Mouse (Mus musculus): Measurements from ENCODE around the gene Csad. TPM values are rescaled to one million over a fixed set of nuclear protein-coding genes. Genes with fewer than 3 reads are reported as not detected.
A peak's percentile ranks its signal among the peaks of the same experiment; 100 is the strongest.

The Csad gene
- polyA plus RNA-seq, 1 experiment from 2014 or later = 28.7 TPM

DNA sequence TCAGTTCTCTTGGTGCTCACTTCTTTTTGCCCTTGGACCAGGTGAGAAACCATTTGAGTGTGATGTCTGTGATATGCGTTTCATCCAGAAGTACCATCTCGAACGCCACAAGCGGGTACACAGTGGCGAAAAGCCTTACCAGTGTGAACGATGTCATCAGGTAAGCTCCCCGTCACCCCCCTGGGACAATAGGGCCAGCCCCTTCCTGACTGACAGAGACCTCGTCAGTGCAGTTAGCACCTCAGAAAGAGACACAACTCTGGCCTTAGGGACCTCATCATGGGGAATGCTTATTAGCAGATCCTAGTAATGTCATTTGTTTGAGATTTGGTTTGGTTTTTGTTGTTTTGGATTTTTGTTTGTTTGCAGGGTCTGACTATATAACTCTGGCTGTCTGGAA lies 4.6 kb upstream of the Csad start:
- no peak overlapping the region for H3K4me3 ChIP-seq (ENCODE audit: low read depth, low read length)
- ATAC-seq (ENCODE audit: low read depth) = no peak
- H3K4me2 ChIP-seq (ENCODE audit: low read depth, low read length) = no peak overlapping the region
- no peak overlapping the region for H3K27ac ChIP-seq (ENCODE audit: low read depth, low read length)
- no peaks in the 10 kb centered on the region for H3K9me3 ChIP-seq (ENCODE audit: control insufficient read depth, low read length)
- peaks cover 42% of the 10 kb centered on the region for H3K36me3 ChIP-seq (ENCODE audit: control insufficient read depth, insufficient read depth, low read length)
- no peak overlapping the region for H3K9ac ChIP-seq (replicated peaks; ENCODE audit: low read depth, low read length)
- H3K27me3 ChIP-seq (ENCODE audit: control insufficient read depth, insufficient read depth, low read length) = no peaks in the 10 kb centered on the region
- WGBS = 90% methylated on average over 8 of the region's 8 CpGs
- H3K4me1 ChIP-seq (ENCODE audit: control insufficient read depth, insufficient read depth, low read length) = peaks cover 36% of the 10 kb centered on the region

DNA sequence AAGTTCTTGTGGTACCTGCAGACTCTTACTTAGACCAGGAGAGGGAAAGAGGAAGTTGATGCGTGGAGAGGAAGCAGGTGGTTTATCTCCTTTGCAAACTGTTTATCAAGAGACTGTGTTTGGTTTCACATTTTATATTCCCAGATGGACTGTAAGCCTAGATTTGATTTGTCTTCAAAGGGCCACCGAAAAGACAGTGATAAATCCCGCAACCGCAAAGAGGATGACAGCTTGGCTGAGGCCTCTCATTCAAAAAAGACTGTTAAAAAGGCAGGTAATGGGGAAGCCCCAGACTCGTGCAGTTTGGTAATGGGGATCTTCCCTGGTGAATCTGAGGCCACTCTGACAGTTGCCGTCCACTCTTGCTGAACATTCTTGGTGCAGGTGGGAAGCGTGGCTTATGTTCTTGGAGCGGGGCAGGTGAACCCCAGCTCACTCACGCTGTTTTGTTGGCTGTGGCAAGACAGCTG lies 3.6 kb upstream of the Csad start:
- Histone ChIP-seq H3K27ac (ENCODE audit: low read depth, low read length) (no peak overlapping the region), H3K4me2 (ENCODE audit: low read depth, low read length) (no peak overlapping the region), H3K9ac (replicated peaks; ENCODE audit: low read depth, low read length) (peak overlapping the region; percentile 16; the same call in 1 of the 2 replicates), H3K4me1 (ENCODE audit: control insufficient read depth, insufficient read depth, low read length) (peaks cover 36% of the 10 kb centered on the region), H3K9me3 (ENCODE audit: control insufficient read depth, low read length) (no peaks in the 10 kb centered on the region), H3K4me3 (ENCODE audit: low read depth, low read length) (no peak overlapping the region), H3K36me3 (ENCODE audit: control insufficient read depth, insufficient read depth, low read length) (peaks cover 32% of the 10 kb centered on the region), H3K27me3 (ENCODE audit: control insufficient read depth, insufficient read depth, low read length) (no peaks in the 10 kb centered on the region)
- WGBS = 85% methylated on average over 9 of the region's 9 CpGs
- ATAC-seq (ENCODE audit: low read depth) = no peak

DNA sequence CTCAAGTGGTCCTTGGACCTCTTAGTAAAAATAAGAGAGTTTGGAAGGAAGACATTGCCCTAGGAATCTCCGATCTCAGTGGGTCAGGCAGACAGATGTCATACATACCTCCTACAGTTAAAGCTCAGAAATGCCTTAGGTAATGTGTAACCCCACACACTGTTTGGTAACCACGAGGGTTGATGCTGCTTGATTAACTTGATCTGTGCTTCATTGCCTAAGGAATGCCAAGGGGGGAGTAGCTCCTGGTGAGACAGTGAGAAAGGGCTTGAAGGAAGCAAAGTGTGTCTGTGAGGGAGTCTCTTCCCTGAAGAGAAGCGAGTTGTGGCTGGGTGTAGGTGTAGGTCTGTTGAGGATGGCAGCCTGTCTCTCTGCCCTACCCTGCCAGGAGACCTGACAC lies 2.8 kb upstream of the Csad start:
- Histone ChIP-seq H3K4me1 (ENCODE audit: control insufficient read depth, insufficient read depth, low read length) (peaks cover 40% of the 10 kb centered on the region), H3K36me3 (ENCODE audit: control insufficient read depth, insufficient read depth, low read length) (peaks cover 26% of the 10 kb centered on the region), H3K4me3 (ENCODE audit: low read depth, low read length) (no peak overlapping the region), H3K9ac (replicated peaks; ENCODE audit: low read depth, low read length) (peak overlapping the region; percentile 16; the same call in 1 of the 2 replicates), H3K27ac (ENCODE audit: low read depth, low read length) (no peak overlapping the region), H3K9me3 (ENCODE audit: control insufficient read depth, low read length) (no peaks in the 10 kb centered on the region), H3K27me3 (ENCODE audit: control insufficient read depth, insufficient read depth, low read length) (no peaks in the 10 kb centered on the region), H3K4me2 (ENCODE audit: low read depth, low read length) (no peak overlapping the region)
- 80% methylated on average over 3 of the region's 3 CpGs for WGBS
- no peak for ATAC-seq (ENCODE audit: low read depth)

GRCm38 (mm10) chr15:102205779-102206178 lies 1.3 kb upstream of the Csad start:
- peak; percentile 57 for ATAC-seq (ENCODE audit: low read depth)
- Histone ChIP-seq H3K27ac (ENCODE audit: low read depth, low read length) (peak overlapping the region; percentile 74), H3K4me2 (ENCODE audit: low read depth, low read length) (peak overlapping the region; percentile 84), H3K4me1 (ENCODE audit: control insufficient read depth, insufficient read depth, low read length) (peaks cover 42% of the 10 kb centered on the region), H3K4me3 (ENCODE audit: low read depth, low read length) (peak overlapping the region; percentile 79), H3K36me3 (ENCODE audit: control insufficient read depth, insufficient read depth, low read length) (peaks cover 21% of the 10 kb centered on the region), H3K27me3 (ENCODE audit: control insufficient read depth, insufficient read depth, low read length) (no peaks in the 10 kb centered on the region), H3K9ac (replicated peaks; ENCODE audit: low read depth, low read length) (peak overlapping the region; percentile 26), H3K9me3 (ENCODE audit: control insufficient read depth, low read length) (no peaks in the 10 kb centered on the region)
- 25% methylated on average over 8 of the region's 8 CpGs for WGBS

DNA sequence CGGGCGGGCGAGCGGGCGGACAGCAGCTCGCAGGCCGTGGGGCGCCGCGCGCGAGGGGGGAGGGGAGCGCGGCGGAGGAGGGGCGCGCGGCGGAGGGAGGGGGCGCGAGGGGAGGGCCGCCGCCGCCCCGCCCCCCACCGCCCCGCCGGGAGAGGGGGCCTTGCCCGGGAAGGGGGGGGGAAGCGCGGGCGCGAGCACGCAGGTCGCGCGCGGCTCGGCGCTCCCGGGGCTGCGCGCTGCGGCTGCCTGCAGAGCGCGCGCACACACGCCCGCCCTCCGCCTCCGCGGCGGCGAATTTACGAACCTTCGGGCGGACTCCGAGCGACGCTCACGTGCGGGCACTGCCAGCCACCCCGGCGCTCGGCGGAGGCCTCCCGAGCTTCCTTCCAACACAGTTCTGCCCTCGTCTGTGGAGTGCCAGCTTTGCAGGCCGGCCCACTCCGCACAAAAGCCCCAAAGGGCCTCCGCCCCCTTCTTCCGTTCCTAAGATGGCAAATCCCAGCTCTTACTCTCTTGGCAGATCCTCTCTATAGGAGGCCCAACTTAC lies 616 bp downstream of the Csad start:
- Histone ChIP-seq H3K4me1 (ENCODE audit: control insufficient read depth, insufficient read depth, low read length) (peaks cover 42% of the 10 kb centered on the region), H3K9me3 (ENCODE audit: control insufficient read depth, low read length) (no peaks in the 10 kb centered on the region), H3K9ac (replicated peaks; ENCODE audit: low read depth, low read length) (peak overlapping the region; percentile 83), H3K36me3 (ENCODE audit: control insufficient read depth, insufficient read depth, low read length) (peaks cover 11% of the 10 kb centered on the region), H3K27me3 (ENCODE audit: control insufficient read depth, insufficient read depth, low read length) (no peaks in the 10 kb centered on the region), H3K27ac (ENCODE audit: low read depth, low read length) (peak overlapping the region; percentile 98), H3K4me2 (ENCODE audit: low read depth, low read length) (peak overlapping the region; percentile 84), H3K4me3 (ENCODE audit: low read depth, low read length) (peak overlapping the region; percentile 79)
- peak; percentile 47 for ATAC-seq (ENCODE audit: low read depth)
- 0% methylated on average over 13 of the region's 72 CpGs for WGBS

DNA sequence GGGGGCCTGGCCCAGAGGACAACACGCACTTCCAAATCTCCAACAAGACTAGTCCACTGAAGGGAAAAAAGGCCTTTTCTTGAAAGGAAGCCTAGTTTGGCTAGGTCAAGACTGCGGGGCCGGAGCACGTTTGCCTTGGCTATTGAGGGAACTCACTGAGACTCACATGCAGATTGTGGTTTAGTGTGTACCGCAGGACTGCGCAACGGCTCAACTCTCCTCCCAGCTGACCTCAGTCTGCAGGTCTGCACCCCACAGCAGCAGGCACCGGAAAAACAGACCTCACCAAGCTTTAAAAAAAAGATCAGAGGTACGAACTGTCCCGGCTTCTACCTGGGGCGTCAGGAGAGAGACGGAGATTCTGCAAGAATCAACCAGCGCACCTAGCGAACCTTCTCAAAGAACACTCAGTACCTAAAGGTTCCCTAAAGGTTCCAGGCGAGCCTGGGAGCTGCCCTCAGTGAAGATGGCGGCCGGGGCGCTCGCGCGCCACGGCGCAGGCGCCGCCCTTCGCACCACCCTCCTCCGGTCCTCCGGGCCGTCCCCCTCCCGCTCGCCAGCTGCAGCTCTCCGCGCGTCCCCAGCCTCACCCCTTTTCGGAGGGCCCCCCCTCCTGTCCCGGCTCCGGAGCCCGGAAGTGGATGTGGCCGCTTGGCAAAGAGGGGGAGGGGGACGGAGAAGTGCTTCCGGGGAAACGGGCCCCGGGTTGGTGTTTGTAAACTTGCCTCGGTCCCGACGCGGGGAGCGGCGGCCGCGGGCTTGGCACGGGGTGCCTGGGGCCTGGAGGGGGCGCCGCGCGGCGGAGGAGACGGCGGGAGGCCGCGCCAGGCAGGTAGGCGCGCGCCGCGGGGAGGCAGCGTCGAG lies 1.3 kb downstream of the Csad start, which contains the start of gene Zfp740:
Gene Zfp740 (plus strand): TSS at position 279 of the 864 bp plus-strand sequence.
- peak; percentile 94 for ATAC-seq (ENCODE audit: low read depth)
- Histone ChIP-seq H3K27ac (ENCODE audit: low read depth, low read length) (peak within 1 kb of the TSS; percentile 98), H3K36me3 (ENCODE audit: control insufficient read depth, insufficient read depth, low read length) (peaks cover 6% of the 10 kb centered on the region), H3K27me3 (ENCODE audit: control insufficient read depth, insufficient read depth, low read length) (no peaks in the 10 kb centered on the region), H3K9ac (replicated peaks; ENCODE audit: low read depth, low read length) (peak within 1 kb of the TSS; percentile 83), H3K4me1 (ENCODE audit: control insufficient read depth, insufficient read depth, low read length) (peaks cover 42% of the 10 kb centered on the region), H3K4me3 (ENCODE audit: low read depth, low read length) (peak within 1 kb of the TSS; percentile 79), H3K4me2 (ENCODE audit: low read depth, low read length) (peak within 1 kb of the TSS; percentile 84), H3K9me3 (ENCODE audit: control insufficient read depth, low read length) (no peaks in the 10 kb centered on the region)
- WGBS = under 1% methylated on average over 45 of the region's 68 CpGs

GRCm38 (mm10) chr15:102198841-102199240 lies 5.7 kb downstream of the Csad start:
- H3K27me3 ChIP-seq (ENCODE audit: control insufficient read depth, insufficient read depth, low read length) = no peaks in the 10 kb centered on the region
- H3K27ac ChIP-seq (ENCODE audit: low read depth, low read length) = no peak overlapping the region
- H3K9me3 ChIP-seq (ENCODE audit: control insufficient read depth, low read length) = no peaks in the 10 kb centered on the region
- WGBS = 84% methylated on average over 4 of the region's 4 CpGs
- no peak overlapping the region for H3K4me3 ChIP-seq (ENCODE audit: low read depth, low read length)
- no peak for ATAC-seq (ENCODE audit: low read depth)
- H3K9ac ChIP-seq (replicated peaks; ENCODE audit: low read depth, low read length) = no peak overlapping the region
- peaks cover 6% of the 10 kb centered on the region for H3K4me1 ChIP-seq (ENCODE audit: control insufficient read depth, insufficient read depth, low read length)
- no peaks in the 10 kb centered on the region for H3K36me3 ChIP-seq (ENCODE audit: control insufficient read depth, insufficient read depth, low read length)
- no peak overlapping the region for H3K4me2 ChIP-seq (ENCODE audit: low read depth, low read length)

DNA sequence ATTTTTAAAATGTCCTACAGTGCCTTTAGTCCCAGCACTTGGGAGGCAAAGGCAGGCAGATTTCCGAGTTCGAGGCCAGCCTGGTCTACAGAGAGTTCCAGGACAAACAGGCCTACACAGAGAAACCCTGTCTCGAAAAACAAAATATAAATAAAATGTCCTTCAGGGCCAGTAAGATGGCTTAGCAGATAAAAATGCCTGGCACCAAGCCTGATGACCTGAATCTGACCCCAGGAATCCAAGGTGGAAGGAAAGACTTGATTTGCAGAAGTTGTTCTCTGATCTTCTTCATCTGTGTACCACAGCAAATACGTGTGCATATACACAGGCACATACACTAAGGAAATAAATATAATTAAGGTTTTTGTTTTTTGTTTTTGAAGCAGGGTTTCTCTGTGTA lies 9.2 kb downstream of the Csad start:
- H3K9ac ChIP-seq (replicated peaks; ENCODE audit: low read depth, low read length) = no peak overlapping the region
- H3K4me1 ChIP-seq (ENCODE audit: control insufficient read depth, insufficient read depth, low read length) = no peaks in the 10 kb centered on the region
- 88% methylated on average over 4 of the region's 4 CpGs for WGBS
- H3K4me2 ChIP-seq (ENCODE audit: low read depth, low read length) = no peak overlapping the region
- H3K36me3 ChIP-seq (ENCODE audit: control insufficient read depth, insufficient read depth, low read length) = no peaks in the 10 kb centered on the region
- no peak overlapping the region for H3K4me3 ChIP-seq (ENCODE audit: low read depth, low read length)
- no peaks in the 10 kb centered on the region for H3K27me3 ChIP-seq (ENCODE audit: control insufficient read depth, insufficient read depth, low read length)
- no peak overlapping the region for H3K27ac ChIP-seq (ENCODE audit: low read depth, low read length)
- ATAC-seq (ENCODE audit: low read depth) = no peak
- H3K9me3 ChIP-seq (ENCODE audit: control insufficient read depth, low read length) = no peaks in the 10 kb centered on the region

GRCm38 (mm10) chr15:102194439-102194838 lies 10.1 kb downstream of the Csad start:
- H3K4me1 ChIP-seq (ENCODE audit: control insufficient read depth, insufficient read depth, low read length) = no peaks in the 10 kb centered on the region
- no peaks in the 10 kb centered on the region for H3K9me3 ChIP-seq (ENCODE audit: control insufficient read depth, low read length)
- no peak overlapping the region for H3K9ac ChIP-seq (replicated peaks; ENCODE audit: low read depth, low read length)
- 89% methylated on average over 4 of the region's 4 CpGs for WGBS
- no peak overlapping the region for H3K27ac ChIP-seq (ENCODE audit: low read depth, low read length)
- H3K27me3 ChIP-seq (ENCODE audit: control insufficient read depth, insufficient read depth, low read length) = no peaks in the 10 kb centered on the region
- no peak overlapping the region for H3K4me3 ChIP-seq (ENCODE audit: low read depth, low read length)
- H3K36me3 ChIP-seq (ENCODE audit: control insufficient read depth, insufficient read depth, low read length) = no peaks in the 10 kb centered on the region
- ATAC-seq (ENCODE audit: low read depth) = no peak
- no peak overlapping the region for H3K4me2 ChIP-seq (ENCODE audit: low read depth, low read length)
